Mouse (Mus musculus): Measurements from ENCODE around the gene Ptprr. TPM values are rescaled to one million over a fixed set of nuclear protein-coding genes. Genes with fewer than 3 reads are reported as not detected.

The Ptprr gene
- polyA plus RNA-seq, 1 experiment from 2014 or later, result 29.9 TPM

- Histone ChIP-seq H3K9ac (replicated peaks) (no peak overlapping the region), H3K4me3 (replicated peaks) (no peak overlapping the region), H3K27ac (replicated peaks) (no peak overlapping the region), H3K9me3 (replicated peaks) (0 out of 2 replicates have a peak, but pooled peaks cover 3% of the 10 kb centered on the region), H3K4me2 (no peak overlapping the region), H3K27me3 (replicated peaks) (no peaks in the 10 kb centered on the region), H3K36me3 (peaks cover 8% of the 10 kb centered on the region; the same call in 1 of the 2 replicates), H3K4me1 (no peaks in the 10 kb centered on the region)
- 82% methylated on average over 8 of the region's 8 CpGs for WGBS
- ATAC-seq (ENCODE audit: low FRiP score), result no peak
These were observed 99.0 kb downstream of the Ptprr start for GRCm38 (mm10) chr10:116117060-116117459.

- Histone ChIP-seq H3K36me3 (no peaks in the 10 kb centered on the region), H3K9ac (replicated peaks) (no peak overlapping the region), H3K4me3 (replicated peaks) (no peak overlapping the region), H3K9me3 (replicated peaks) (no peaks in the 10 kb centered on the region), H3K27me3 (replicated peaks) (no peaks in the 10 kb centered on the region), H3K27ac (replicated peaks) (no peak overlapping the region), H3K4me1 (peaks cover 3% of the 10 kb centered on the region; the same call in 1 of the 2 replicates), H3K4me2 (no peak overlapping the region)
- ATAC-seq (ENCODE audit: low FRiP score), result no peak
- 93% methylated on average over 2 of the region's 2 CpGs for WGBS
These were observed 103.5 kb downstream of the Ptprr start for GRCm38 (mm10) chr10:116121463-116121862.

- 54% methylated on average over 2 of the region's 2 CpGs for WGBS
- Histone ChIP-seq H3K27ac (replicated peaks) (no peak overlapping the region; the same call in 1 of the 2 replicates), H3K36me3 (no peaks in the 10 kb centered on the region), H3K4me1 (peaks cover 3% of the 10 kb centered on the region; the same call in 1 of the 2 replicates), H3K4me2 (no peak overlapping the region), H3K9me3 (replicated peaks) (no peaks in the 10 kb centered on the region), H3K27me3 (replicated peaks) (no peaks in the 10 kb centered on the region), H3K4me3 (replicated peaks) (no peak overlapping the region), H3K9ac (replicated peaks) (no peak overlapping the region)
- peak; percentile 66 for ATAC-seq (ENCODE audit: low FRiP score)
These were observed 105.8 kb downstream of the Ptprr start for GRCm38 (mm10) chr10:116123808-116124207.

GRCm38 (mm10) chr10:116125364-116125763 is 107.4 kb downstream of the Ptprr start:
- WGBS, result 68% methylated on average over 5 of the region's 5 CpGs
- Histone ChIP-seq H3K27ac (replicated peaks) (no peak overlapping the region), H3K9me3 (replicated peaks) (no peaks in the 10 kb centered on the region), H3K4me3 (replicated peaks) (no peak overlapping the region), H3K4me1 (peaks cover 3% of the 10 kb centered on the region; the same call in 1 of the 2 replicates), H3K27me3 (replicated peaks) (no peaks in the 10 kb centered on the region), H3K9ac (replicated peaks) (no peak overlapping the region), H3K4me2 (no peak overlapping the region), H3K36me3 (no peaks in the 10 kb centered on the region)
- no peak for ATAC-seq (ENCODE audit: low FRiP score)

- Histone ChIP-seq H3K4me2 (no peak overlapping the region), H3K9ac (replicated peaks) (no peak overlapping the region), H3K4me1 (no peaks in the 10 kb centered on the region), H3K9me3 (replicated peaks) (no peaks in the 10 kb centered on the region), H3K4me3 (replicated peaks) (no peak overlapping the region), H3K27me3 (replicated peaks) (no peaks in the 10 kb centered on the region), H3K27ac (replicated peaks) (no peak overlapping the region), H3K36me3 (no peaks in the 10 kb centered on the region)
- no peak for ATAC-seq (ENCODE audit: low FRiP score)
- 82% methylated on average over 3 of the region's 3 CpGs for WGBS
These were observed 112.4 kb downstream of the Ptprr start for GRCm38 (mm10) chr10:116130401-116130800.

GRCm38 (mm10) chr10:116131223-116131622 is 113.2 kb downstream of the Ptprr start:
- H3K36me3 ChIP-seq, result no peaks in the 10 kb centered on the region
- no peak overlapping the region for H3K4me3 ChIP-seq (replicated peaks)
- H3K27me3 ChIP-seq (replicated peaks), result no peaks in the 10 kb centered on the region
- H3K4me2 ChIP-seq, result no peak overlapping the region
- H3K9me3 ChIP-seq (replicated peaks), result no peaks in the 10 kb centered on the region
- 83% methylated on average over 4 of the region's 4 CpGs for WGBS
- no peak overlapping the region for H3K27ac ChIP-seq (replicated peaks)
- H3K4me1 ChIP-seq, result no peaks in the 10 kb centered on the region
- no peak overlapping the region for H3K9ac ChIP-seq (replicated peaks)
- no peak for ATAC-seq (ENCODE audit: low FRiP score)

GRCm38 (mm10) chr10:116132233-116132632 is 114.2 kb downstream of the Ptprr start:
- H3K36me3 ChIP-seq, result no peaks in the 10 kb centered on the region
- no peak overlapping the region for H3K27ac ChIP-seq (replicated peaks)
- no peak overlapping the region for H3K4me3 ChIP-seq (replicated peaks)
- H3K9me3 ChIP-seq (replicated peaks), result no peaks in the 10 kb centered on the region
- no peaks in the 10 kb centered on the region for H3K4me1 ChIP-seq
- WGBS, result 80% methylated on average over 4 of the region's 4 CpGs
- H3K9ac ChIP-seq (replicated peaks), result no peak overlapping the region
- no peaks in the 10 kb centered on the region for H3K27me3 ChIP-seq (replicated peaks)
- no peak for ATAC-seq (ENCODE audit: low FRiP score)
- H3K4me2 ChIP-seq, result no peak overlapping the region

- no peak for ATAC-seq (ENCODE audit: low FRiP score)
- Histone ChIP-seq H3K9me3 (replicated peaks) (no peaks in the 10 kb centered on the region), H3K27me3 (replicated peaks) (no peaks in the 10 kb centered on the region), H3K27ac (replicated peaks) (no peak overlapping the region), H3K4me3 (replicated peaks) (no peak overlapping the region), H3K4me1 (no peaks in the 10 kb centered on the region), H3K4me2 (no peak overlapping the region), H3K9ac (replicated peaks) (no peak overlapping the region), H3K36me3 (no peaks in the 10 kb centered on the region)
- WGBS, result 90% methylated on average over 2 of the region's 2 CpGs
These were observed 117.2 kb downstream of the Ptprr start for GRCm38 (mm10) chr10:116135187-116135586.

GRCm38 (mm10) chr10:116140226-116140625 is 122.2 kb downstream of the Ptprr start:
- Histone ChIP-seq H3K4me2 (no peak overlapping the region), H3K9ac (replicated peaks) (no peak overlapping the region), H3K4me3 (replicated peaks) (no peak overlapping the region), H3K36me3 (no peaks in the 10 kb centered on the region), H3K27me3 (replicated peaks) (no peaks in the 10 kb centered on the region), H3K9me3 (replicated peaks) (no peaks in the 10 kb centered on the region), H3K27ac (replicated peaks) (no peak overlapping the region), H3K4me1 (no peaks in the 10 kb centered on the region)
- 93% methylated on average over 8 of the region's 8 CpGs for WGBS
- ATAC-seq (ENCODE audit: low FRiP score), result no peak

GRCm38 (mm10) chr10:116143684-116144083 is 125.7 kb downstream of the Ptprr start:
- Histone ChIP-seq H3K4me3 (replicated peaks) (no peak overlapping the region), H3K9ac (replicated peaks) (no peak overlapping the region), H3K9me3 (replicated peaks) (no peaks in the 10 kb centered on the region), H3K4me1 (peaks cover 6% of the 10 kb centered on the region; the same call in 1 of the 2 replicates), H3K4me2 (no peak overlapping the region), H3K27ac (replicated peaks) (no peak overlapping the region), H3K36me3 (no peaks in the 10 kb centered on the region), H3K27me3 (replicated peaks) (no peaks in the 10 kb centered on the region)
- no peak for ATAC-seq (ENCODE audit: low FRiP score)
- WGBS, result 82% methylated on average over 10 of the region's 10 CpGs

GRCm38 (mm10) chr10:116146091-116146490 is 128.1 kb downstream of the Ptprr start:
- H3K4me3 ChIP-seq (replicated peaks), result no peak overlapping the region

GRCm38 (mm10) chr10:116154707-116155106 is 136.7 kb downstream of the Ptprr start:
- ATAC-seq (ENCODE audit: low FRiP score), result no peak
- Histone ChIP-seq H3K4me2 (no peak overlapping the region), H3K36me3 (no peaks in the 10 kb centered on the region), H3K27ac (replicated peaks) (no peak overlapping the region), H3K4me1 (no peaks in the 10 kb centered on the region), H3K9me3 (replicated peaks) (peaks cover 5% of the 10 kb centered on the region; the same call in 1 of the 2 replicates), H3K4me3 (replicated peaks) (no peak overlapping the region), H3K27me3 (replicated peaks) (no peaks in the 10 kb centered on the region), H3K9ac (replicated peaks) (no peak overlapping the region)
- WGBS, result 70% methylated on average over 5 of the region's 5 CpGs

More at GRCm38 (mm10) chr10:116146091-116146490, 128.1 kb downstream of the Ptprr start:
- no peak overlapping the region for H3K9ac ChIP-seq (replicated peaks)
- H3K27me3 ChIP-seq (replicated peaks), result no peaks in the 10 kb centered on the region
- H3K27ac ChIP-seq (replicated peaks), result no peak overlapping the region
- no peak for ATAC-seq (ENCODE audit: low FRiP score)
- peaks cover 6% of the 10 kb centered on the region; the same call in 1 of the 2 replicates for H3K4me1 ChIP-seq
- H3K9me3 ChIP-seq (replicated peaks), result no peaks in the 10 kb centered on the region
- 18% methylated on average over 9 of the region's 9 CpGs for WGBS
- H3K4me2 ChIP-seq, result no peak overlapping the region
- H3K36me3 ChIP-seq, result no peaks in the 10 kb centered on the region

All from neural tube, embryonic 15.5 days (tissue).